Mouse (Mus musculus) monocyte, adult 2 months (primary cell): ENCODE measurements around the gene Krtap19-5.

Experiments used
- DNase-seq, 2 experiments: peaks; one replicate each; pipeline ENCODE4 v3.0.0; 2022; ENCODE audit warnings: low spot score in 2 of 2, low read depth in 1 of 2

Krtap19-5 gene

DNA sequence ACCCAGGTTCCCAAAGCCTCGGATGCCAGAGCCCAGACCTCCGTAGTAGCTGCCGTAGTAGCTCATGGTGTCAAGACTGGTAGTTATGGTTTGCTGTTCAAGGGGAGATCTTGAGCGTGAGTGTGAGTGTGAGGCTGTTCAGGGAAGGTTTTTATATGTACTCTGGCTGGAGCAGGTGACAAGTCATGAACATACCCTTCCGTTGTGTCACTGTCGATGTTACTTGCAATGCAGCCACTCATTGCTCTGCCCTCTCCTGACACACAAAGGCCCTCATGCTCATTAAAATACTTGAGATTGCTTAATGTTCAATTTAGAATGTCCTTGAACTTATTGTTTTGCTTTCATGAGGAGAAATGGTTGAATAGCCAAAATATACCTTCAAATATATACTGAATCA, at the start of gene Krtap19-5:
Gene Krtap19-5, minus strand, starts transcription at position 101 of the 400 bp plus-strand sequence.
- DNase-seq: no peak

DNA sequence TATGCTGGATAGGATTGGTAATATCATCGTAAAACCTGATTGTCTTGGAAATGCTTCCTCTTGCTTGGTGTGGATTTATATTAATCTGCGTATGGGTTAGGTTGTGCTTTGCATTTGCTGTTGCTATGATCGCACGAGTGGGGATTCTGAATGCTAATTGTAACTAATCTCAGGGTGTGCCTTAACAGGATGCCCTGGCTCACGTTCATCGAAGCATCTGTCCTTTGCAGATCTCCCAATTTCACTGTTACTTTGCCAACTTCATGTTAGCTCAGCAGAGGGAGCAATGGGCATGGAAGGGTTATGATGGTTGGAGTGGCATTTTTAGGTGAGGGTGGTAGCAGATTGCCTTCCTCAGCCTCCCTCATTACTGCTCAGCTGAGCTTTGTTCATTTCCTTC, 44.8 kb upstream of the Krtap19-5 start:
- DNase-seq: no peak

DNA sequence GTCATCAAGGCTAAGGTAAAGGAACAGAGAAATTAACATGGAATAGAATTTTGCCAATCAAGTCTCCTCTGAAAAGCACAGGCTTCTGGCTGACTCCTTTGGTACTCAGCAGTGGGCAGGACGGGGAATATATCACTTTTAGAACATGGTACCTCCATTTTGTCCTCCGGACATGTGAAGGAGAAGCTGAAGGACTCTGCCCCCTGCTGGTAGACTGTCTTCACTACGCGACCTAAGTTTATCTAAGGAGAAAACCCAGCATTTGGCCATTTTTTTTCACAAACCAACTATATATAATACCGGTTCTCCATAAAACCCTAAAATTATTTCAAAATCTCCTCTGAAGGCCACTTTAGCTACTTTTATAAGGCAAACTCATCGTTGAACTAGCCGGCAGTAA, 42.0 kb upstream of the Krtap19-5 start:
- DNase-seq: no peak

DNA sequence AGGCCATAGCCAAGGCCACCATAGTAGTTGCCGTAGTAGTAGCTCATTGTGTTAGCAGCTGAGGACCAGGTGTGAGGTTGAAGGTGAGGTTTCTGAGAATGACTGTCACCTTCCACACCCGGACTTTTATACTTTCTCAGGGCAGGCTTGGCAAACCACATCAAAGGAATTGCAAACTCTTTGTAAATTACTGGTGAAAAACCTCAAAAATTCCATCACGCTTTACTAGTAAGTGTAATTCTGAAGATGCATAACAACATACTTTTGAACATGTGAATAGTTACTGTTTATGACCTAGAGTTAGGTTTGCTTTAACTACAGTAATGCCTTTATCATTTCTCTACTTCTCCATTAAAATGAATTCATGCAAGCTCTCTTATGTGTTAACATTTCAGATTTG, 35.9 kb upstream of the Krtap19-5 start, which contains the start of gene Krtap19-9b:
Gene Krtap19-9b, minus strand, starts transcription at position 101 of the 400 bp plus-strand sequence.
- DNase-seq: no peak

DNA sequence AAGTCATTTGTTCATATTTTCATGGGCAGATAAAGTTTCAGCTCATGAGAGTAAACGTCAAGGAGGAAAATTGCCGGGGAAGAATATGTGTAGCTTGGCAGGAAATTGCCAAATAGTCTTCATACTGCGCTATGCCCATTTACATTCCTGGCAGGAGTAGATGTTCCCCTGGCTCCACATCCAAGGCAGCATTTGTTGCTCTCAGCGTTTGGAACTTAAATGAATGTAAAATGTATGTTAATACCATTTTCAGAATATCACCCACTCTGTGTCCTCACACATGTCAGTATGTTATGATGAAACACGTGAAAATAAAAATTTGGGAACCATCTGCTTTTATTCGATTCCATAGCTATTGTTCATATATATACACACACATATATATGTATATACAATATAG, 9.4 kb downstream of the Krtap19-5 start:
- DNase-seq: no peak

DNA sequence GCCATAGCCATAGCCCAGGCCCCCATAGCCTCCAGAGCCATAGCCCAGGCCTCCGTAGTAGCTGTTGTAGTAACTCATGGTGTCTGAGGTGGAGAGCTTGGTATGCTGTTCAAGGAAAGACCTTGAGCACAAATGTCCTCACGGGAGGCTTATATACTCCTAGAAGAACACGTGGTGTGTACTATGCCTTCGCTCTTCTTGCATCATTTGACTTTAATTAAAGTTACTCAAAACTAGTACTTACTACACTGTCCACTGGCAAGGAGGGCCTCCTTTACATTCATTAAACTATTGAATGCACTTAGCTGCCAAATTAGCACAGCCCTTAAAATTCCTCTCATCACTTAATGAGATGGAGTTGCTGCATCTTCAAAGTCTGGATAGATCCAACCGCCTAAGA, 11.3 kb downstream of the Krtap19-5 start, which contains the start of gene Krtap19-4:
Gene Krtap19-4, minus strand, starts transcription at position 101 of the 400 bp plus-strand sequence.
- no peak for DNase-seq

DNA sequence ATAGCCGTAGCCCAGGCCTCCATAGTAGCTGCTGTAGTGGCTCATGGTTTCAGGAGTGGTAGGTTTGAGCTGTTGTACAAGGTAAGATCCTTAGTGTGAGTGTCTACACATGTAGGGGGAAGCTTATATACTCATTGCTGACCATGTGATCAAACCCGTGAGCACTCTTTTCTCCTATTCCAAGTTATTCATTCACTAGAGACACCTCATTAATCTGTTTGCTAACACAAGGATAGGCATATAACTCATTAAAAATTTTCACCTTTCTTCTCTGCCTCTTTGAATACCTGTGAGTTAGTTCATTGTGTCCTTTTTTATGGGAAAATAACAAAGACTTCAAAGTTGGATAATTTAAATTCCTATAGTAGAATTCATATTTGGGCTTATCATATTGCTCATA, 18.3 kb downstream of the Krtap19-5 start, which contains the start of gene Krtap19-3:
Gene Krtap19-3, minus strand, starts transcription at position 101 of the 400 bp plus-strand sequence.
- DNase-seq: no peak

DNA sequence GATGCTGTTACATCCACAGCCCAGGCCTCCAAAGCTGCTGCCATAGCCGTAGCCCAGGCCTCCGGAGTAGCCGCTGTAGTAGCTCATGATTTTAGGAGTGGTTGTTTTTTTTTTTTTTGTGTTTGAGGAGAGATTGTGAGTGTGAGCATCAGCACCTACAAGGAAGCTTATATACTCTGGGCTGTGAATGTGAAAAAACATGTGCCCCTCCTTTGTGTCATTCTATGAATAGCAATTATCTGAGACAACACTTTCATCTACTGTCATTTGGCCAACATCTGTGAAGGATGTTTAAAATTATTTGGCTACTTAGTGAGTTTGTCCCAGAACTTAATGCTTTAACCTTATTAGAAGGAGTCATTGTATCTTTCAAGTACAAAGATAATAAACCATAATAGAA, 22.1 kb downstream of the Krtap19-5 start, which contains the start of gene Krtap19-2:
Gene Krtap19-2, minus strand, starts transcription at position 101 of the 400 bp plus-strand sequence.
- DNase-seq: no peak

DNA sequence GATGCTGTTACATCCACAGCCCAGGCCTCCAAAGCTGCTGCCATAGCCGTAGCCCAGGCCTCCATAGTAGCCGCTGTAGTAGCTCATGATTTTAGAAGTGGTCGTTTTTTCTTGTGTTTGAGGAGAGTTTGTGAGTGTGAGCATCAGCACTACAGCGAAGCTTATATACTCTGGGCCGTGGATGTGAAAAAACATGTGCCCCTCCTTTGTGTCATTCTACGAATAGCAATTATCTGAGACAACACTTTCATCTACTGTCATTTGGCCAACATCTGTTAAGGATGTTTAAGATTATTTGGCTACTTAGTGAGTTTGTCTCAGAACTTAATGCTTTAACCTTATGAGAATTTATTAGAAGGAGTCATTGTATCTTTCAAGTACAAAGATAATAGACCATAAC, 26.9 kb downstream of the Krtap19-5 start, which contains the start of gene Krtap19-1:
Gene Krtap19-1, minus strand, starts transcription at position 101 of the 400 bp plus-strand sequence.
- no peak for DNase-seq

DNA sequence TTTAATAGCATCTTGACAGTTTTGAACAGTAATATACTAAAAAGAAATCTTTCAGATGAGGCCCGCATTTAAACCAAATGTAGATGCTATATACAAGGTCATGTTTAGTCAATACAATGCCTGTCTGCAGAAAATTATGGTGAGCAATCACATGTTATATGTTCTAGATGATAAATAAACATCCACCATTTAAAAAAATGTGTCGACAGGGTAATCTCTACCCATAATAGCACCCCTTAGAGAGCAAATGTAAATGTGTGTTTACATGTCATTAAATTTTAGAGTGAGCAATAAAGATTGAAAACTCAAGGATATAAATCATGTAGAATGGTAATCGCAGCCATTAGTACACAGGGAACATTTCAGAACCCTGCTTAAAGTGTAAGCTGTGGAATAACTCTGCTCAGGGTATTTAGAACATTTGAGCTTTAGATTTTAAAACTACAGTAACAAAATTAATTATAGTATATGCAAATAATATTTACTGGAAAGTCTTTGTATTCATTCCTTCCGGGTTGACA, 31.3 kb downstream of the Krtap19-5 start:
- DNase-seq: no peak

DNA sequence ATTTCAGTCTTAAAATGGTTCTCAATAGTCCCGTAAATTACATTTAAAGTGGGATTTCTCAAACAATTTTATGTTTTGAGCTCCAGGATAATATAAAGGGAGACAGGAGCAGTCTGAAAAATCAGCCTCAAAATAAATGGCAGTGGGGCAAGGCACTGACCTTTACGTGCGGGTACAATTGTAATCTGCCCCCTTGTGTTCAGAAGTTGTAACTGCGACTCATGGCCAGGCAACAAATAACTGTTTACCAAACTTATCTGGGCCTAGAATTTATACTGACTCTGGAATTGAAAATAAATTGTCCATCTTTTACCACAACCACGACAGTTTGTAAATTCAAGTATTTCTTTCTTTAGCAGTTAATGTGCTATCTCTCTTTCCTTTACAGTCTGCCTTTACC, 44.8 kb downstream of the Krtap19-5 start:
- DNase-seq: no peak

DNA sequence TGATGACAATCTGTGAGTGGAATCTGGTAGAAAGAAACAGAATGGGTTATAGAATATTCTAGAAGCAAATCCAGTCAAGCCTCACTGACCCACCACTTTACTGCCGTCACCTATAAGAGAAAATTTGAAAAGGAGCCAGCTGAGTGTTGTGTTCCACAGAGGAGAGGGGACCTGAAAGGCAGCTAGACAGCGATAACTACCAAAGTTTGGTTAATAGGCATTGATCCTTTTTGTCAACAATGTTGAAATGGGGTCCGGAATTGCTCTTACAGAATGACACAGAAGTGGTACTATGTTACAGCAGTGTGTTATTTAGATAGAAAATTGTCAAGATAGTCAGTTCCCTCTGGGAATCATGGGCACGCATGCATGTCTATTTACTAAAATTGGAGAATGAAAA, 47.7 kb downstream of the Krtap19-5 start:
- DNase-seq: no peak

DNA sequence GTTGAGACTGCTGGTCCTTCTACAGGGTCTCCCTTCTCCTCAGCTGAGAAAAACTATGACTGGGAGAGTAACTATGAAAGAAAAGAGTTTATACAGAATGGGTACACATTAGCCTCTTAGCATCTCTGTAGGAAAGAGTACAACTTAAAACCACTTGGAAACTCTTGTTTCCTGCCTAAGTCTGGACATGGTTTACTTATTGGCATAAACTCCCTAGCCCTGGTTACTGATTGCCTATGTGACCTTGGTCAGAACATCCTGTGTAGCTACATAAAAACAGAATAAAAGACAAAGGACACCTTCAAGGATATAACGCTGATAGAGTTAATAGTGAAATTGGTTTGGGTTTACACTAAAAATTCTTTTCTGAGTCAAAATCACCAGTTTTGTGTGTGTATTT, 48.9 kb downstream of the Krtap19-5 start:
- no peak for DNase-seq
